In the genomic region with DNA sequence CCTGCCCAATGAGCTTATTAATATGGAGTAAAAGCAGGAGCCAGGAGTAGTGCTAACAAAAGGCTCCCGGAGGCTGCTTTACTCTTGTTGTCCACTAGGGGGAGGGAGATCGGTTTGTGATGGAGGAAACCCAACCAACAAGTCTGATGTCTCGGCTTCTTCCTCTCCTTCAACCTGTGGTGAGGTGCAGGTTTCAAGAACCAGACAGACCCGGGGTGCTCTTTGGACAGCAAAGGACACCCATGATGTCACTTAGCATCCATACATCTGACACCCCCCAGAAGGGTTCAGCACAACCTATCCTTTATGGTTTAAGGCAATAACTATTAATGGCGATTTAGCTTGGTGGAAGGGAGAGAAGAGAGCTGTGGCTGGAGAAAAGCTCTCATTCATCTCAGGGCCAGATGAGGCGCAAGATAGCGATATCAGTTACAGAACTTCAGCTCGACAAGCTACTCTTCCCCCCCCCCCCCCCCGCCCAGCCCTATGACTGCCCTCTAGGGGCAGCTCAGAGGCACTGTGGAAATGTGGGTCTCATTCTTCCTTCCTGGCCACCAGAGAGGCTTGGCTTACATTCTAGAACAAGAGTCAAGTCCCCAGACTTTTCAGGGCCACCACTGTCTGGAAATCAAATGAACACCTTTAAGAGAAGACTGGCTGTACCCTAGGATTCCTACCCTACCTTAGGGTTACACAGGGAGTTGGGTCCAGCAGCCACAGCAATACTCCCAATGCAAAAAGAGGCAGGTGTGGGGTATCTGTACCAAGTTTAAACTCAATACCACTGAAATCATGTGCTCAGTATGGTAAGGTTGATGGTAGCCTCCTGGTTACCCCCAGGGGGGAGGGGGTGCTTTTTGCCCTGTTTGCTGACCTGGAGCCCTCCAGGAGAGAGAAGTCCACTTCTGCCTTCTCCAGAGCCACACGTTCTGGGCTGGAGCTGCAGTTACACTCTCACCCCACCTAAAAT, we compare ENCODE assay signal across 1 mouse cellular context.
TF ChIP-seq lines count a peak whose summit lies in the region.

No protein-coding gene starts in this region.

TF ChIP-seq in MEL, 35 proteins besides CTCF, POLR2A, EP300 and RAD21 (continued from another document):
- TF ChIP-seq USF2 (IDR thresholded peaks at IDR 0.05; ENCODE audit: borderline replicate concordance in 1 of 2, insufficient read depth in 1 of 2, low read depth in 1 of 2, low read length in 2 of 2), result no peak
- no peak for TF ChIP-seq TBP (IDR thresholded peaks at IDR 0.05; ENCODE audit: low read depth, low read length)
- TF ChIP-seq POLR2AphosphoS2 (IDR thresholded peaks at IDR 0.05; ENCODE audit: low read length), result no peak
- TF ChIP-seq JUND (IDR thresholded peaks at IDR 0.05; ENCODE audit: low read depth, low read length), result no peak
- peak; percentile 18; the same call in 1 of the 2 replicates for TF ChIP-seq ZC3H11A (IDR thresholded peaks at IDR 0.05; ENCODE audit: low read depth, low read length)
- TF ChIP-seq ELF1 (IDR thresholded peaks at IDR 0.05; ENCODE audit: low read depth, low read length), result no peak
- TF ChIP-seq MYC (IDR thresholded peaks at IDR 0.05; ENCODE audit: low read depth, low read length), result no peak
- TF ChIP-seq TCF12 (IDR thresholded peaks at IDR 0.05; ENCODE audit: low read depth, low read length), result peak; percentile 44; the same call in 1 of the 2 replicates
- TF ChIP-seq ZKSCAN1 (IDR thresholded peaks at IDR 0.05; ENCODE audit: low read depth, low read length), result no peak
- TF ChIP-seq ZMIZ1 (IDR thresholded peaks at IDR 0.05; ENCODE audit: low read depth, low read length), result no peak
- peak; percentile 21; the same call in 1 of the 2 replicates for TF ChIP-seq HCFC1 (IDR thresholded peaks at IDR 0.05; ENCODE audit: low read depth, low read length)
- no peak for TF ChIP-seq ZNF384 (IDR thresholded peaks at IDR 0.05; ENCODE audit: low read depth, low read length)
- 0 out of 2 replicates have a peak, but pooled peaks have one; percentile 39 for TF ChIP-seq GATA1 (IDR thresholded peaks at IDR 0.05; ENCODE audit: low read depth, low read length)
- no peak for TF ChIP-seq E2F4 (IDR thresholded peaks at IDR 0.05; ENCODE audit: borderline replicate concordance, low read depth, low read length)
- TF ChIP-seq MXI1 (IDR thresholded peaks at IDR 0.05; ENCODE audit: low read depth, low read length), result no peak; the same call in 1 of the 2 replicates
- TF ChIP-seq RCOR1 (IDR thresholded peaks at IDR 0.05; ENCODE audit: low read depth, low read length), result no peak
- TF ChIP-seq NRF1 (IDR thresholded peaks at IDR 0.05; ENCODE audit: insufficient read depth, low read depth, low read length, poor library complexity, severe bottlenecking), result no peak
- TF ChIP-seq TAL1 (IDR thresholded peaks at IDR 0.05; ENCODE audit: low read length), result no peak
- no peak for TF ChIP-seq BHLHE40 (IDR thresholded peaks at IDR 0.05; ENCODE audit: borderline replicate concordance, low read depth, low read length)
